Mouse (Mus musculus): ENCODE results near the gene Gm21860.
"Not testable (repeated sequence)": the region's sequence is repeated elsewhere in the genome, so short reads cannot be mapped to it uniquely, and the experiment has no call there.

The Gm21860 gene

GRCm38 (mm10) chrY:90754721-90755120, at the start of gene Gm21860:
Gene Gm21860 (minus strand): TSS chrY:90754821.
- DNase-seq (ENCODE audit: extremely low spot score) = not testable (repeated sequence)

- DNase-seq (ENCODE audit: extremely low spot score) = not testable (repeated sequence)
These were observed 29.8 kb upstream of the Gm21860 start, which contains the start of gene Gm47283 for GRCm38 (mm10) chrY:90784438-90784837. Gene Gm47283 (plus strand): TSS chrY:90784738.

- DNase-seq (ENCODE audit: extremely low spot score) = peak; percentile 0
These were observed 9.4 kb downstream of the Gm21860 start for GRCm38 (mm10) chrY:90745256-90745655.

GRCm38 (mm10) chrY:90744381-90744981, 10.1 kb downstream of the Gm21860 start:
- DNase-seq (ENCODE audit: extremely low spot score) = peak; percentile 83

- no peak for DNase-seq (ENCODE audit: extremely low spot score)
These were observed 10.8 kb downstream of the Gm21860 start for GRCm38 (mm10) chrY:90743811-90744220.

- peak; percentile 3 for DNase-seq (ENCODE audit: extremely low spot score)
These were observed 11.4 kb downstream of the Gm21860 start for GRCm38 (mm10) chrY:90743053-90743810.

GRCm38 (mm10) chrY:90742261-90743052, 12.2 kb downstream of the Gm21860 start:
- peak; percentile 56 for DNase-seq (ENCODE audit: extremely low spot score)

- DNase-seq (ENCODE audit: extremely low spot score) = peak; percentile 75
These were observed 13.0 kb downstream of the Gm21860 start for GRCm38 (mm10) chrY:90741452-90742260.

- DNase-seq (ENCODE audit: extremely low spot score) = peak; percentile 73
These were observed 13.6 kb downstream of the Gm21860 start for GRCm38 (mm10) chrY:90741006-90741405.

- peak; percentile 76 for DNase-seq (ENCODE audit: extremely low spot score)
These were observed 14.5 kb downstream of the Gm21860 start for GRCm38 (mm10) chrY:90740013-90740561.

- peak; percentile 60 for DNase-seq (ENCODE audit: extremely low spot score)
These were observed 15.0 kb downstream of the Gm21860 start for GRCm38 (mm10) chrY:90739531-90740012.

- peak; percentile 66 for DNase-seq (ENCODE audit: extremely low spot score)
These were observed 15.6 kb downstream of the Gm21860 start for GRCm38 (mm10) chrY:90738841-90739530.

- no peak for DNase-seq (ENCODE audit: extremely low spot score)
These were observed 16.3 kb downstream of the Gm21860 start for GRCm38 (mm10) chrY:90738431-90738680.

- no peak for DNase-seq (ENCODE audit: extremely low spot score)
These were observed 16.8 kb downstream of the Gm21860 start for GRCm38 (mm10) chrY:90737606-90738430.

- DNase-seq (ENCODE audit: extremely low spot score) = peak; percentile 6
These were observed 18.2 kb downstream of the Gm21860 start for GRCm38 (mm10) chrY:90736217-90737000.

- peak; percentile 0 for DNase-seq (ENCODE audit: extremely low spot score)
These were observed 19.3 kb downstream of the Gm21860 start for GRCm38 (mm10) chrY:90735181-90735895.

- peak; percentile 1 for DNase-seq (ENCODE audit: extremely low spot score)
These were observed 20.3 kb downstream of the Gm21860 start for GRCm38 (mm10) chrY:90734334-90734696.

- peak; percentile 0 for DNase-seq (ENCODE audit: extremely low spot score)
These were observed 20.8 kb downstream of the Gm21860 start for GRCm38 (mm10) chrY:90733656-90734333.
